Comparison of ENCODE assay signal across 9 mouse cellular contexts in the genomic region with DNA sequence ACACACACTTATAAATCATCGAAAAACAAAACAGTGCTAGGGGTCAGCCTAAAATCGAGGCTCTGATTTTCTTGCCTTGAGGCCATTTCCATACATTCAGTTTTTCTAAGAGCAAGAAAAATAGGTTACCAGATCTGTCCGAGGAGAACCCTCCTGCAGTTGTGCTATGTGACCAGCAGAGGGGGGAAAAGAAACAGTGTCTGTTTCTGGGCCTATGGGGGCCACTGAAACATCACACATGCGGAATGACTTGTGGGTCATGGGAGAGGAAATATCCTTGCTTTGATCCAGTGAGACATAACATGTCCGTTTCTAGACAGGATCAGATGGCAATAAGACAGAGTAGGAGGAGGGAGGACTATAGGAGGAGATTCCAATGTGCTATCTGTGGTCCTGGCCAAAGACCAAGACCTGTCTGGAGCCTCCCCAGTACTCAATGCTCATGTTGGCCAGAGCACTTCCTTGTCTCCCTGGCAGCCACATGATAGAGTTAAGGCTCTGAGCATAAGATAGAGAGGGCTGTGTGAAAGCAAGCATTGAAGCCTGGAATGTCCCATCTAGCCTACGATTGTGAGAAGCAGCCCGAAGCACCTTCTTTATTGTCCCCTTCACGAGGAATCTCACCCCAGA. TPM values are rescaled to one million over a fixed set of nuclear protein-coding genes. Genes with fewer than 3 reads are reported as not detected.
DNase-seq lines count a peak whose midpoint lies in the region; ATAC-seq and TF ChIP-seq lines count a peak whose summit lies in the region.
"Had no signal": no experiment of that assay in that cellular context is flagged by ENCODE, and none has a peak within 500 bp of the region (broad histone marks: within the 10 kb centered on the region; RNA-seq: fewer than 3 reads in every experiment).

No protein-coding gene starts in this region.

- DNase-seq in gastrocnemius, adult 2 months, result no peak
- DNase-seq in gastrocnemius, postnatal 10 days, result no peak
- DNase-seq in right cerebral cortex, adult 2 months (ENCODE audit: low spot score in 2 of 2), result peak; percentile 17 to 25
- no peak for DNase-seq in right cerebral cortex, postnatal 4 days
- peak; percentile 14 for DNase-seq in hindlimb bud, embryonic 11.5 days (ENCODE audit: extremely low spot score, low read depth, low spot score)
- no peak for DNase-seq in right cerebral cortex, postnatal 25 days

- peak; percentile 87 for ATAC-seq in common myeloid progenitor, adult 5-6 weeks (replicated peaks; ENCODE audit: low read depth, poor library complexity, severe bottlenecking)
- ATAC-seq in megakaryocyte-erythroid progenitor cell, adult 5-6 weeks (replicated peaks; ENCODE audit: low FRiP score, low TSS enrichment, poor library complexity, severe bottlenecking), result peak; percentile 68

- no peak overlapping the region for H3K27ac ChIP-seq in gastrocnemius, adult 2 months
- H3K27ac ChIP-seq: midbrain, embryonic 12.5 days had no signal

- TF ChIP-seq CTCF in gastrocnemius, adult 2 months (IDR thresholded peaks at IDR 0.05), result peak; percentile 73

- no peak overlapping the region for H3K4me3 ChIP-seq in gastrocnemius, adult 2 months
- H3K4me3 ChIP-seq: midbrain, embryonic 12.5 days had no signal

- intact Hi-C loops in gastrocnemius, adult 2 months (cut with DNase I), result no loop called here

RNA-seq across cellular contexts. Expression of a gene that starts 14.4 kb away (rescaled TPM):
- not detected for total RNA-seq in gastrocnemius, adult 2 months (2021)
- not detected for total RNA-seq in gastrocnemius, postnatal 10 days (2021)
- not detected in 2 replicates for total RNA-seq in common myeloid progenitor, adult 5-6 weeks (2017)
- total RNA-seq in megakaryocyte-erythroid progenitor cell, adult 5-6 weeks (2014; fragmentation: Nextera tagmentation), result 1.4 and 1.5 TPM in 2 replicates
- total RNA-seq in megakaryocyte-erythroid progenitor cell, adult 5-6 weeks (2017), result 0.47 and 0.53 TPM in 2 replicates

RNA-seq across cellular contexts. Expression of a gene that starts 30.3 kb away (rescaled TPM):
- total RNA-seq in gastrocnemius, adult 2 months (2021), result 10 to 100 TPM; 32.8 to 41.3 TPM
- total RNA-seq in gastrocnemius, postnatal 10 days (2021), result 10 to 100 TPM; 77.6 to 87.5 TPM
- 190 and 224 TPM in 2 replicates for total RNA-seq in common myeloid progenitor, adult 5-6 weeks (2017)
- 109 and 127 TPM in 2 replicates for total RNA-seq in megakaryocyte-erythroid progenitor cell, adult 5-6 weeks (2014; fragmentation: Nextera tagmentation)
- 243 and 279 TPM in 2 replicates for total RNA-seq in megakaryocyte-erythroid progenitor cell, adult 5-6 weeks (2017)

Comparison
In these comparisons a context has a peak if more than half of its experiments do, and no peak if none do; other contexts are left out.
1. DNase-seq: peak in right cerebral cortex, adult 2 months (2 of 2) and hindlimb bud, embryonic 11.5 days (single experiment); none in gastrocnemius, adult 2 months (single experiment), gastrocnemius, postnatal 10 days (single experiment), right cerebral cortex, postnatal 4 days (single experiment) and right cerebral cortex, postnatal 25 days (single experiment).